Comparison of ENCODE assay signal across 15 mouse cellular contexts in the genomic region with DNA sequence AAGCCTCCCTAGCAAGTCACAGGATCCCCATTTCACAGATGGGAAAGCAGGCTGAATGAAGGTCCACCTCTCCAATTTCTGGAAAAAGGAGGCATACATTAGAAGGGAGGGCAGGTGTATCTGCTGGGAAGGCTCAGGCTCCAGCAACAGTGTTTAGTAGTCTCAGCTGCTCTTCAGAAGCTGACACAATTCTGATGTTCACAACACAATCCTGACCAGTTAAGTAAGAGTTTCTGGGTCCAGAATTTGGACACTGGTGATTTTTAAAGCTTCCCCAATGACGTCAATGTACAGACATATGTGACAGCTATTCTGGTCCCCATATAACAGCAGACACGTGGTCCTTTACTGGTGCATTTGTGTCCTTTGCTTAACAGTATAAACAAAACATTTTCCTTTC.
"Had no signal": no experiment of that assay in that cellular context is flagged by ENCODE, and none has a peak within 500 bp of the region (broad histone marks: within the 10 kb centered on the region; RNA-seq: fewer than 3 reads in every experiment).

No protein-coding gene starts in this region.

- DNase-seq: retina, postnatal 1 day; right cerebral cortex, adult 18-20 months; right cerebral cortex, postnatal 14 days; right cerebral cortex, postnatal 25 days; right cerebral cortex, postnatal 4 days; spleen, adult 18-20 months; thymus, adult 18-20 months; thymus, adult 2 months; thymus, postnatal 14 days; thymus, postnatal 25 days; thymus, postnatal 36 days; thymus, postnatal 4 days had no signal

- H3K27ac ChIP-seq: neural tube, embryonic 15.5 days; stomach, embryonic 15.5 days; stomach, postnatal 0 days had no signal

- H3K4me3 ChIP-seq: neural tube, embryonic 15.5 days; stomach, embryonic 15.5 days had no signal
